Mouse (Mus musculus) brain, adult 2 months (tissue): Measurements from ENCODE around the gene Car9.
"Not testable (repeated sequence)": the region's sequence is repeated elsewhere in the genome, so short reads cannot be mapped to it uniquely, and the experiment has no call there.

ENCODE experiments used
- DNase-seq: peaks from one replicate; pipeline ENCODE4 v3.0.0; 2011; ENCODE audit warnings: low read depth, low spot score

Car9 gene

GRCm38 (mm10) chr4:43506536-43507185 is at the start of gene Car9:
TSS of gene Car9 (plus strand) at chr4:43506966.
- DNase-seq, result peak; percentile 86

GRCm38 (mm10) chr4:43457124-43457523 is 49.6 kb upstream of the Car9 start:
- no peak for DNase-seq

GRCm38 (mm10) chr4:43463102-43463501 is 43.7 kb upstream of the Car9 start:
- no peak for DNase-seq

GRCm38 (mm10) chr4:43465935-43466334 is 40.8 kb upstream of the Car9 start:
- no peak for DNase-seq

GRCm38 (mm10) chr4:43466872-43467271 is 39.9 kb upstream of the Car9 start:
- DNase-seq, result no peak

- DNase-seq, result no peak
These were observed 36.5 kb upstream of the Car9 start for GRCm38 (mm10) chr4:43470301-43470700.

- DNase-seq, result no peak
These were observed 33.1 kb upstream of the Car9 start for GRCm38 (mm10) chr4:43473636-43474035.

GRCm38 (mm10) chr4:43476604-43477003 is 30.2 kb upstream of the Car9 start:
- no peak for DNase-seq

- peak; percentile 96 for DNase-seq
These were observed 28.8 kb upstream of the Car9 start for GRCm38 (mm10) chr4:43477857-43478533.

- no peak for DNase-seq
These were observed 28.3 kb upstream of the Car9 start for GRCm38 (mm10) chr4:43478534-43478858.

GRCm38 (mm10) chr4:43478906-43479832 is 27.6 kb upstream of the Car9 start:
- DNase-seq, result peak; percentile 65

GRCm38 (mm10) chr4:43480985-43481384 is 25.8 kb upstream of the Car9 start:
- DNase-seq, result no peak

GRCm38 (mm10) chr4:43481894-43482456 is 24.8 kb upstream of the Car9 start:
- DNase-seq, result no peak

GRCm38 (mm10) chr4:43482591-43482990 is 24.2 kb upstream of the Car9 start:
- DNase-seq, result no peak

GRCm38 (mm10) chr4:43483535-43484091 is 23.2 kb upstream of the Car9 start, which contains the start of gene Sit1:
TSS of gene Sit1 (minus strand) at chr4:43483734.
- DNase-seq, result no peak

GRCm38 (mm10) chr4:43485666-43486065 is 21.1 kb upstream of the Car9 start:
- not testable (repeated sequence) for DNase-seq

- DNase-seq, result no peak
These were observed 17.2 kb upstream of the Car9 start for GRCm38 (mm10) chr4:43489611-43490010.

- DNase-seq, result no peak
These were observed 16.0 kb upstream of the Car9 start for GRCm38 (mm10) chr4:43490801-43491200.

- DNase-seq, result no peak
These were observed 14.5 kb upstream of the Car9 start for GRCm38 (mm10) chr4:43492101-43492820.

GRCm38 (mm10) chr4:43492821-43493185 is 14.0 kb upstream of the Car9 start, which contains the start of gene Ccdc107:
TSS of gene Ccdc107 (plus strand) at chr4:43492900.
- DNase-seq, result peak; percentile 100
